Mouse (Mus musculus) ES-CJ7 (cell line): ENCODE measurements at regions not wholly inside any gene's neighbourhood (a gene's known extent, or its start where the extent isn't known, plus 50 kb on each side); places are given as distances from the start of the nearest gene placed in this dataset.

Source experiments
- DNase-seq: peaks from one replicate; pipeline ENCODE4 v3.0.0; 2011; ENCODE audit warnings: low read depth, low spot score

GRCm38 (mm10) chr6:147686927-147687326, 211.3 kb downstream of the Ccdc91 start:
- no peak for DNase-seq

- DNase-seq = no peak
Measured at GRCm38 (mm10) chr6:147698255-147698654, 222.6 kb downstream of the Ccdc91 start.

- no peak for DNase-seq
Measured at GRCm38 (mm10) chr6:147699449-147699848, 223.8 kb downstream of the Ccdc91 start.

- no peak for DNase-seq
Measured at GRCm38 (mm10) chr6:147700629-147701028, 225.0 kb downstream of the Ccdc91 start.

- DNase-seq = no peak
Measured at GRCm38 (mm10) chr6:147701956-147702355, 226.3 kb downstream of the Ccdc91 start.

GRCm38 (mm10) chr6:147704297-147704696, 228.7 kb downstream of the Ccdc91 start:
- DNase-seq = no peak

GRCm38 (mm10) chr6:147705936-147706335, 230.3 kb downstream of the Ccdc91 start:
- no peak for DNase-seq

- DNase-seq = no peak
Measured at GRCm38 (mm10) chr6:147706741-147707140, 231.1 kb downstream of the Ccdc91 start.

- no peak for DNase-seq
Measured at GRCm38 (mm10) chr6:147718052-147718712, 242.6 kb downstream of the Ccdc91 start.

GRCm38 (mm10) chr6:147718713-147719490, 243.3 kb downstream of the Ccdc91 start:
- no peak for DNase-seq

- DNase-seq = no peak
Measured at GRCm38 (mm10) chr6:147719539-147719938, 243.9 kb downstream of the Ccdc91 start.

GRCm38 (mm10) chr6:147723336-147723735, 247.7 kb downstream of the Ccdc91 start:
- no peak for DNase-seq

- DNase-seq = no peak
Measured at GRCm38 (mm10) chr6:147726987-147727386, 251.4 kb downstream of the Ccdc91 start.

GRCm38 (mm10) chr6:147727644-147728533, 252.3 kb downstream of the Ccdc91 start:
- no peak for DNase-seq

GRCm38 (mm10) chr6:147729721-147730120, 254.1 kb downstream of the Ccdc91 start:
- peak; percentile 6 for DNase-seq

- DNase-seq = no peak
Measured at GRCm38 (mm10) chr6:147738621-147739325, 263.1 kb downstream of the Ccdc91 start.

GRCm38 (mm10) chr6:147741446-147741845, 265.8 kb downstream of the Ccdc91 start:
- DNase-seq = no peak

- DNase-seq = no peak
Measured at GRCm38 (mm10) chr6:147744081-147744480, 268.5 kb downstream of the Ccdc91 start.

- DNase-seq = no peak
Measured at GRCm38 (mm10) chr6:147745690-147746089, 270.1 kb downstream of the Ccdc91 start.

- peak; percentile 19 for DNase-seq
Measured at GRCm38 (mm10) chr6:147747945-147748344, 272.3 kb downstream of the Ccdc91 start.

- DNase-seq = no peak
Measured at GRCm38 (mm10) chr6:147752301-147752700, 276.7 kb downstream of the Ccdc91 start.
